In genomic region chr3:95105121-95105520, GRCm38 (mm10) we compare ENCODE assay signal across 8 mouse cellular contexts. TPM values are rescaled to one million over a fixed set of nuclear protein-coding genes. Genes with fewer than 3 reads are reported as not detected.
DNase-seq lines count a peak whose midpoint lies in the region; ATAC-seq lines count a peak whose summit lies in the region.

No protein-coding gene starts in this region.

- peak; percentile 53 for DNase-seq in layer of hippocampus, adult 11-12 months (ENCODE audit: low spot score)
- no peak for DNase-seq in layer of hippocampus, adult 9-10 months (ENCODE audit: low spot score)
- peak; percentile 85 for DNase-seq in brain, adult 2 months (ENCODE audit: low read depth, low spot score)
- DNase-seq in midbrain, embryonic 10.5 days (ENCODE audit: low spot score) = no peak
- no peak for DNase-seq in adrenal gland, adult 2 months
- DNase-seq in testis, postnatal 14 days (ENCODE audit: low spot score) = no peak
- DNase-seq in lung, adult 18-20 months = no peak

- peak overlapping the region; percentile 91 for H3K9ac ChIP-seq in hindbrain, embryonic 12.5 days

- no peaks in the 10 kb centered on the region for H3K9me3 ChIP-seq in hindbrain, embryonic 12.5 days (replicated peaks)
- no peaks in the 10 kb centered on the region for H3K9me3 ChIP-seq in midbrain, embryonic 10.5 days (replicated peaks)

- H3K4me1 ChIP-seq in hindbrain, embryonic 12.5 days = peaks cover 7% of the 10 kb centered on the region
- peaks cover 11% of the 10 kb centered on the region for H3K4me1 ChIP-seq in midbrain, embryonic 10.5 days

- no peak for ATAC-seq in hindbrain, embryonic 12.5 days (ENCODE audit: low FRiP score)

- H3K36me3 ChIP-seq in hindbrain, embryonic 12.5 days = peaks cover 3% of the 10 kb centered on the region; the same call in 1 of the 2 replicates
- H3K36me3 ChIP-seq in midbrain, embryonic 10.5 days = peaks cover 30% of the 10 kb centered on the region

- H3K4me3 ChIP-seq in hindbrain, embryonic 12.5 days = peak overlapping the region; percentile 80
- H3K4me3 ChIP-seq in midbrain, embryonic 10.5 days = peak overlapping the region; percentile 96

- 71% methylated on average over 4 of the region's 4 CpGs for WGBS in hindbrain, embryonic 12.5 days
- WGBS in midbrain, embryonic 10.5 days = 75% methylated on average over 4 of the region's 4 CpGs

- peak overlapping the region; percentile 67 for H3K4me2 ChIP-seq in hindbrain, embryonic 12.5 days (replicated peaks)

- no peak overlapping the region for H3K27ac ChIP-seq in hindbrain, embryonic 12.5 days
- H3K27ac ChIP-seq in midbrain, embryonic 10.5 days (replicated peaks) = 0 out of 2 replicates have a peak overlapping the region, but pooled peaks have one; percentile 90

- H3K27me3 ChIP-seq in hindbrain, embryonic 12.5 days = no peaks in the 10 kb centered on the region
- no peaks in the 10 kb centered on the region for H3K27me3 ChIP-seq in midbrain, embryonic 10.5 days (ENCODE audit: low read depth, poor library complexity, severe bottlenecking)

RNA-seq across cellular contexts. Expression of gene Pip5k1a, which starts 1.6 kb away (rescaled TPM):
- 20.4 and 21.5 TPM in 2 replicates for polyA plus RNA-seq in hindbrain, embryonic 12.5 days (2016; fragmentation: Nextera tagmentation; extraction: Ambion mirVana)
- 18.0 and 18.7 TPM in 2 replicates for polyA plus RNA-seq in midbrain, embryonic 10.5 days (2016; fragmentation: Nextera tagmentation; extraction: Ambion mirVana)
- 10 to 100 TPM; 40.8 to 49.9 TPM for total RNA-seq in adrenal gland, adult 2 months (2021)
- 16.4 and 18.7 TPM in 2 replicates for polyA plus RNA-seq in adrenal gland, adult 2 months (2012; rRNA removed)

RNA-seq across cellular contexts. Expression of gene Vps72, which starts 5.7 kb away (rescaled TPM):
- 218 and 219 TPM in 2 replicates for polyA plus RNA-seq in hindbrain, embryonic 12.5 days (2016; fragmentation: Nextera tagmentation; extraction: Ambion mirVana)
- 278 and 290 TPM in 2 replicates for polyA plus RNA-seq in midbrain, embryonic 10.5 days (2016; fragmentation: Nextera tagmentation; extraction: Ambion mirVana)
- 10 to 100 TPM; 52.4 to 64.0 TPM for total RNA-seq in adrenal gland, adult 2 months (2021)
- polyA plus RNA-seq in adrenal gland, adult 2 months (2012; rRNA removed) = 82.4 and 83.0 TPM in 2 replicates

RNA-seq across cellular contexts. Expression of gene Tmod4, which starts 19.2 kb away (rescaled TPM):
- 0.81 and 0.99 TPM in 2 replicates for polyA plus RNA-seq in hindbrain, embryonic 12.5 days (2016; fragmentation: Nextera tagmentation; extraction: Ambion mirVana)
- 0.27 and 0.88 TPM in 2 replicates for polyA plus RNA-seq in midbrain, embryonic 10.5 days (2016; fragmentation: Nextera tagmentation; extraction: Ambion mirVana)
- total RNA-seq in adrenal gland, adult 2 months (2021) = under 1 TPM; 0.48 to 0.52 TPM
- polyA plus RNA-seq in adrenal gland, adult 2 months (2012; rRNA removed) = 0.17 and 0.30 TPM in 2 replicates

RNA-seq across cellular contexts. Expression of gene Scnm1, which starts 28.7 kb away (rescaled TPM):
- polyA plus RNA-seq in hindbrain, embryonic 12.5 days (2016; fragmentation: Nextera tagmentation; extraction: Ambion mirVana) = 89.4 and 94.1 TPM in 2 replicates
- 79.5 and 88.6 TPM in 2 replicates for polyA plus RNA-seq in midbrain, embryonic 10.5 days (2016; fragmentation: Nextera tagmentation; extraction: Ambion mirVana)
- total RNA-seq in adrenal gland, adult 2 months (2021) = 10 to 100 TPM; 33.4 to 37.0 TPM
- 17.6 and 18.6 TPM in 2 replicates for polyA plus RNA-seq in adrenal gland, adult 2 months (2012; rRNA removed)

RNA-seq across cellular contexts. Expression of gene Lysmd1, which starts 28.8 kb away (rescaled TPM):
- 22.6 and 23.9 TPM in 2 replicates for polyA plus RNA-seq in hindbrain, embryonic 12.5 days (2016; fragmentation: Nextera tagmentation; extraction: Ambion mirVana)
- polyA plus RNA-seq in midbrain, embryonic 10.5 days (2016; fragmentation: Nextera tagmentation; extraction: Ambion mirVana) = 13.5 and 17.0 TPM in 2 replicates
- total RNA-seq in adrenal gland, adult 2 months (2021) = 1 to 10 TPM; 7.1 to 9.0 TPM
- 3.7 and 4.7 TPM in 2 replicates for polyA plus RNA-seq in adrenal gland, adult 2 months (2012; rRNA removed)

Comparison
In these comparisons a context has a peak if more than half of its experiments do, and no peak if none do; other contexts are left out.
1. DNase-seq: peak in layer of hippocampus, adult 11-12 months (single experiment) and brain, adult 2 months (single experiment); none in layer of hippocampus, adult 9-10 months (single experiment), midbrain, embryonic 10.5 days (single experiment), adrenal gland, adult 2 months (single experiment), testis, postnatal 14 days (single experiment) and lung, adult 18-20 months (0 of 2).